Mouse (Mus musculus) heart, adult 2 months (tissue): ENCODE results near the gene Tmed11. TPM values are rescaled to one million over a fixed set of nuclear protein-coding genes. Genes with fewer than 3 reads are reported as not detected.
A peak's percentile ranks its signal among the peaks of the same experiment; 100 is the strongest.
"Not testable (repeated sequence)": the region's sequence is repeated elsewhere in the genome, so short reads cannot be mapped to it uniquely, and the experiment has no call there.

Experiments used
- DNase-seq, 2 experiments: peaks; one replicate each; pipeline ENCODE4 v3.0.0; 2021
- H3K27ac ChIP-seq: fragments of 200-600 bp; 2 replicates; pipeline ENCODE4 v1.8.1; 2022
- H3K27me3 ChIP-seq: fragments of 200-500 bp; 2 replicates; pipeline ENCODE4 v1.6.1; 2012; ENCODE audit warnings: mild to moderate bottlenecking, low read length, inconsistent platforms, mixed read lengths; ENCODE audit not compliant: control insufficient read depth, insufficient read depth
- H3K36me3 ChIP-seq: fragments of 200-500 bp; 2 replicates; pipeline ENCODE4 v1.6.1; 2012; ENCODE audit warnings: low read length, inconsistent platforms; ENCODE audit not compliant: control insufficient read depth, insufficient read depth
- H3K4me1 ChIP-seq: fragments of 200-500 bp; 2 replicates; pipeline ENCODE4 v1.6.1; 2011; ENCODE audit warnings: low read length; ENCODE audit not compliant: control insufficient read depth, insufficient read depth
- H3K4me3 ChIP-seq: fragments of 200-600 bp; 2 replicates; pipeline ENCODE4 v1.8.1; 2022
- H3K79me2 ChIP-seq: fragments of 200-500 bp; replicated peaks from 2 replicates; pipeline ENCODE4 v1.6.1; 2012; ENCODE audit warnings: mild to moderate bottlenecking, inconsistent platforms, low read length, moderate library complexity, mixed read lengths; ENCODE audit not compliant: control insufficient read depth, insufficient read depth
- H3K9ac ChIP-seq: fragments of 200-500 bp; 2 replicates; pipeline ENCODE4 v1.6.1; 2012; ENCODE audit warnings: low read depth, mild to moderate bottlenecking, control low read depth, inconsistent platforms, low read length, mixed read lengths
- CTCF ChIP-seq: fragments of 200-600 bp; IDR thresholded peaks from 2 replicates; pipeline ENCODE4 v1.8.1; 2022; ENCODE audit warnings: antibody characterized with exemption, mild to moderate bottlenecking, moderate library complexity
- EP300 ChIP-seq: fragments of 200-500 bp; IDR thresholded peaks from 2 replicates; pipeline ENCODE4 v1.6.1; 2011; ENCODE audit warnings: low read depth, low read length, control low read depth; ENCODE audit not compliant: insufficient read depth
- POLR2A ChIP-seq: fragments of 200-500 bp; IDR thresholded peaks from 2 replicates; pipeline ENCODE4 v1.6.1; 2011; ENCODE audit warnings: mild to moderate bottlenecking, low read depth, low read length, control low read depth; ENCODE audit not compliant: insufficient read depth
- WGBS: fragments of 180-500 bp; shearing (Covaris S2); methylation state at CpG from one replicate; pipeline ENCODE4 v1.1.7; 2018; 5-methylcytosine and 5-hydroxymethylcytosine counted together
- intact Hi-C: fragments of 180-260 bp; cut with DNase I; formaldehyde crosslinking; loops from one replicate; pipeline ENCODE4 v1.15.1; 2025
- long read RNA-seq: library from polyadenylated mRNA; stranded (forward); transcript quantifications from one replicate; pipeline ENCODE4 v2.0.0, GENCODE M21; 2021
- polyA plus RNA-seq: library from polyadenylated mRNA; depleted of rRNA; stranded (reverse); fragments of >200 nt; gene quantifications from 2 replicates; pipeline ENCODE4 v1.2.3, GENCODE M21; 2012; rRNA removed
- total RNA-seq, 2 experiments: library from RNA; stranded (reverse); gene quantifications; 2 replicates each; pipeline ENCODE4 v1.2.3; 2021

Gene Tmed11
- total RNA-seq = not detected
- polyA plus RNA-seq = not detected in 2 replicates
- long read RNA-seq = 0 reads

DNA sequence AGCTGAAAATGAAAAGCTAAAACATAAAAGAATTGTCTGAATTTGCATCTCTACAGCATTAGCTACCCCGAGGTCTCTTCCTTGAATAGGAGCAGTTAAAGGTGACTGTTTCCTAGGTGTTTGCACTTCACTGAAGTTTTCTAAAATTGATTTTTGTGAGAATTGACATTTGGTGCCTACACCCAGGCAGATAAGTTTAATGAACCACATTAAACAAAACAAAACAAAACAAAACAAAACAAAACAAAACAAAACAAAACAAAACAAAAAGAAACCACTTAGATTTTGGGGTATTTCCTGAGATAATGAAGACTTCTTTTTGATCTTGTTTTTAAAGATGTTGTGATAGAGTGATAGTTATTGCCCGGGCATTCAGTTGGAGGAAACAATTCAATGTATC lies at the start of gene Tmed11:
Gene Tmed11, minus strand, starts transcription at position 101 of the 400 bp plus-strand sequence.
- H3K27me3 ChIP-seq, H3K36me3 ChIP-seq, H3K4me3 ChIP-seq, H3K27ac ChIP-seq, H3K4me1 ChIP-seq, intact Hi-C loops, DNase-seq, H3K79me2 ChIP-seq, H3K9ac ChIP-seq: not testable (repeated sequence)
- WGBS = 48% methylated on average over 2 of the region's 2 CpGs

DNA sequence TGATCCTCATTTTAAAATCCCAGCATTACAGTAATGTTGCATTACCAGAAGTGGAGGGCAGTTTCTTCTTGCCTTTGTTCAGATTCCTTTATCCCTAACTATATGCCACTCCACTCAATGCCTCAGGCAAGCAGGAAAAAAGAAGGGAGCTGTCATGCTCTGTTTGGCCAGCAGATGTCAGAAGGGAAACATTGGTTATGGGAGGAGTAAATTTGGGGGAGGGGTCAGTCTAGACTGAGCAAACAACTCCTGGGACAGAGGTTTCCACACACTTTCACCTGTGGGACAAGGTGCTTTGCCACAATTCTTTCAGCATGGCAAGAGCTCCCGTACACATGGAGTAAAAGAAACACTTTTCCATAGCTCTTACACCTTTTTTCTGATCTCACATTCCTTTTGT lies 41.0 kb upstream of the Tmed11 start:
- H3K4me3 ChIP-seq = no peak overlapping the region
- TF ChIP-seq CTCF (0 out of 2 replicates have a peak, but pooled peaks have one; percentile 10), EP300 (no peak), POLR2A (no peak)
- H3K27ac ChIP-seq = no peak overlapping the region
- no peak for DNase-seq
- intact Hi-C loops = no loop called here
- no peaks in the 10 kb centered on the region for H3K36me3 ChIP-seq
- 58% methylated on average over 1 of the region's 1 CpGs for WGBS
- no peaks in the 10 kb centered on the region for H3K79me2 ChIP-seq
- no peaks in the 10 kb centered on the region for H3K27me3 ChIP-seq
- H3K4me1 ChIP-seq = no peaks in the 10 kb centered on the region
- H3K9ac ChIP-seq = no peak overlapping the region

DNA sequence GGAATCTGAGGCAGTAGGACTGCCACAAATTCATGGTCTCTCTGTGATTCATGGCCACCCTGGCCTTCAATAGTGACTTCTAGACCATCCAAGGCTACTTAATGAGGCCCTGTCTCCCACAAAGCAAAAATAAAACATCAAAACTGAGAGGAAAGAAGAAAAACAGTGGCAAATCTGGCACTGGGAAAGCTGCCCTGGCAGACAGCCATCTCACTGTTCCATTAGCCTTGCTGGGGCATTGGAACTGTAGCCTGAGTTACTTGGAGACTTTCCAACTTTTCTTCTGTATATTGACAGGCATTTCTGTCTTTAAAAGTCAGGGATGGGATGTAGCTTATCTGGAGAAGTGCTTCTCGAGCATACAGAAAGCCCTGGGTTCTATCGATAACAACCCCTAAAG lies 28.1 kb upstream of the Tmed11 start:
- no peaks in the 10 kb centered on the region for H3K36me3 ChIP-seq
- H3K4me3 ChIP-seq = no peak overlapping the region
- 48% methylated on average over 2 of the region's 2 CpGs for WGBS
- TF ChIP-seq EP300 (no peak), CTCF (no peak), POLR2A (no peak)
- no peaks in the 10 kb centered on the region for H3K4me1 ChIP-seq
- DNase-seq = no peak
- intact Hi-C loops = no loop called here
- no peak overlapping the region for H3K27ac ChIP-seq
- H3K27me3 ChIP-seq = no peaks in the 10 kb centered on the region
- no peaks in the 10 kb centered on the region for H3K79me2 ChIP-seq
- no peak overlapping the region for H3K9ac ChIP-seq

DNA sequence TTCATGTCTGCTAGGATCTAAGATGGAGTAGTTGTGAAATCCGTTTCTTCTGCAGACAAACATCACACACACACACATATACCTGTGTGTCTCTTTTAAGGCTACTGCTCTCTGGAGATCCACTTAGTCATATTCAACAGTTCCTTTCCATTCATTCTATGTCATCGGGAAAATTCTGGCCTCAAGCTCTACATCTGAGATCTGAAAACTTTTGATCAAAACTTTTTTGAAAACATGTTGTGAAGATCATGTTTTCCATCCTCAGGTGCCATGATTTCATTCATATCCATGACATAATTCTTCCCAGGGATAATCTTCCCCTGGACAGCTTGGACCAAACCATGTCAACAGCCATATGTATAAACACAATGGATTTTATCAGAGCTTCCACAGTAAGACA lies 13.6 kb upstream of the Tmed11 start, which contains the start of gene Vmn2r8:
Gene Vmn2r8, minus strand, starts transcription at position 101 of the 400 bp plus-strand sequence.
- H3K4me3 ChIP-seq, H3K27me3 ChIP-seq, H3K4me1 ChIP-seq, H3K79me2 ChIP-seq, DNase-seq, H3K27ac ChIP-seq, H3K9ac ChIP-seq, intact Hi-C loops, H3K36me3 ChIP-seq: not testable (repeated sequence)
- 73% methylated on average over 2 of the region's 2 CpGs for WGBS

- Histone ChIP-seq H3K27me3 (no peaks in the 10 kb centered on the region), H3K9ac (no peak overlapping the region), H3K36me3 (no peaks in the 10 kb centered on the region), H3K4me3 (no peak overlapping the region), H3K79me2 (no peaks in the 10 kb centered on the region), H3K4me1 (no peaks in the 10 kb centered on the region), H3K27ac (no peak overlapping the region)
- no peak for TF ChIP-seq EP300
- no peak for TF ChIP-seq POLR2A
- no peak for TF ChIP-seq CTCF
- intact Hi-C loops = no loop called here
- 5% methylated on average over 1 of the region's 1 CpGs for WGBS
- no peak for DNase-seq
Measured at GRCm38 (mm10) chr5:108803646-108804045, 8.5 kb upstream of the Tmed11 start.

DNA sequence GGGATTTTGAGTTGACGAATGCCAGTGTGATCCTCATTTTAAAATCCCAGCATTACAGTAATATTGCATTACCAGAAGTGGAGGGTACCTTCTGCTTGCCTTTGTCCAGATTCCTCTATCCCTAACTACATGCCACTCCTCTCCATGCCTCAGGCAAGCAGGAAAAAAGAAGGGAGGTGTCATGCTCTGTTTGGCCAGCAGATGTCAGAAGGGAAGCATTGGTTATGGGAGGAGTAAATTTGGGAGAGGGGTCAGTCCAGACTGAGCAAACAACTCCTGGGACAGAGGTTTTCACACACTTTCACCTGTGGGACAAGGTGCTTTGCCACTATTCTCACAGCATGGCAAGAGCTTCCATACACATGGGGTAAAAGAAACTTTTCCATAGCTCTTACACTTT lies 4.8 kb downstream of the Tmed11 start:
- DNase-seq, H3K79me2 ChIP-seq, H3K4me1 ChIP-seq, H3K36me3 ChIP-seq, H3K27me3 ChIP-seq, intact Hi-C loops, H3K4me3 ChIP-seq, H3K9ac ChIP-seq, H3K27ac ChIP-seq: not testable (repeated sequence)
- 27% methylated on average over 1 of the region's 1 CpGs for WGBS
- peak; percentile 43 for TF ChIP-seq CTCF

GRCm38 (mm10) chr5:108774630-108775306 lies 20.4 kb downstream of the Tmed11 start, which contains the start of gene Rnf212:
Gene Rnf212 (minus strand): TSS chr5:108774982.
- Histone ChIP-seq H3K27me3 (no peaks in the 10 kb centered on the region), H3K27ac (no peak within 1 kb of the TSS), H3K9ac (no peak within 1 kb of the TSS), H3K79me2 (no peaks in the 10 kb centered on the region), H3K4me3 (no peak within 1 kb of the TSS), H3K36me3 (no peaks in the 10 kb centered on the region), H3K4me1 (no peaks in the 10 kb centered on the region)
- WGBS = 69% methylated on average over 40 of the region's 40 CpGs
- no peak for TF ChIP-seq CTCF
- intact Hi-C loops = no loop called here
- no peak for DNase-seq
